Mouse (Mus musculus): ENCODE results near the gene Cracr2a. TPM values are rescaled to one million over a fixed set of nuclear protein-coding genes. Genes with fewer than 3 reads are reported as not detected.

Cracr2a gene
- polyA plus RNA-seq, 2 experiments, result 1.3 to 1.4 TPM

- Histone ChIP-seq H3K4me2 (replicated peaks; ENCODE audit: low read depth, low read length, severe bottlenecking) (no peak overlapping the region), H3K27ac (replicated peaks; ENCODE audit: low read depth, low read length) (no peak overlapping the region), H3K9ac (ENCODE audit: low read depth, low read length, severe bottlenecking) (no peak overlapping the region), H3K27me3 (ENCODE audit: control insufficient read depth, insufficient read depth, low read length) (no peaks in the 10 kb centered on the region), H3K9me3 (ENCODE audit: control insufficient read depth, low read length) (no peaks in the 10 kb centered on the region), H3K4me1 (ENCODE audit: control insufficient read depth, insufficient read depth, low read length) (no peaks in the 10 kb centered on the region), H3K36me3 (ENCODE audit: control insufficient read depth, insufficient read depth, low read length) (no peaks in the 10 kb centered on the region), H3K4me3 (replicated peaks; ENCODE audit: low read length) (no peak overlapping the region)
- 90% methylated on average over 7 of the region's 7 CpGs for WGBS
- no peak for DNase-seq (ENCODE audit: low spot score)
- ATAC-seq (ENCODE audit: low FRiP score, low read depth), result no peak
- no peak for TF ChIP-seq POLR2A (IDR thresholded peaks at IDR 0.05; ENCODE audit: borderline replicate concordance, extremely low read depth, insufficient read depth, insufficient read length)
Measured at GRCm38 (mm10) chr6:127528625-127529024, 32.5 kb upstream of the Cracr2a start.

DNA sequence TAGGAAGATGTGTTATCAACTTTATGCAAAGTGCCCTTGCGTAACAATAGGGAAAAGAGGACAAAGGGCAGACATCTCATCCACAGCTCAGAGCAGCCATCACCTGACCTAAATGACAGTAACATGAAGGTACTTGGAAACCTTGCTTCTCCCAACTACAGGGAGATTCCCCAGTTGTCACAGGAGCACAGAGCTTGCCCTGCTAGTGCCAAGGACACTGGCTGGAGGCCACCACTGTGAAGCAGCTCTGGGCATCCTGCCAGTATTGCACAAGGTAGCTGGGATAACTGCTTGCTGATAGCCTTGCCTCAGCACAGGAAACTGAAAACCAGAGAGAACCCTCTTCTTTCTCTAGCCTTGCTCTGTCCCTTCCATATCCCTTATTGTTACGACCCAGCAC, 31.7 kb upstream of the Cracr2a start:
- Histone ChIP-seq H3K4me2 (replicated peaks; ENCODE audit: low read depth, low read length, severe bottlenecking) (no peak overlapping the region), H3K9me3 (ENCODE audit: control insufficient read depth, low read length) (no peaks in the 10 kb centered on the region), H3K27me3 (ENCODE audit: control insufficient read depth, insufficient read depth, low read length) (no peaks in the 10 kb centered on the region), H3K9ac (ENCODE audit: low read depth, low read length, severe bottlenecking) (no peak overlapping the region), H3K4me3 (replicated peaks; ENCODE audit: low read length) (no peak overlapping the region), H3K36me3 (ENCODE audit: control insufficient read depth, insufficient read depth, low read length) (no peaks in the 10 kb centered on the region), H3K27ac (replicated peaks; ENCODE audit: low read depth, low read length) (no peak overlapping the region), H3K4me1 (ENCODE audit: control insufficient read depth, insufficient read depth, low read length) (no peaks in the 10 kb centered on the region)
- DNase-seq (ENCODE audit: low spot score), result no peak
- WGBS, result 86% methylated on average over 2 of the region's 2 CpGs
- TF ChIP-seq POLR2A (IDR thresholded peaks at IDR 0.05; ENCODE audit: borderline replicate concordance, extremely low read depth, insufficient read depth, insufficient read length), result no peak
- no peak for ATAC-seq (ENCODE audit: low FRiP score, low read depth)

GRCm38 (mm10) chr6:127530206-127530605, 30.9 kb upstream of the Cracr2a start:
- no peaks in the 10 kb centered on the region for H3K36me3 ChIP-seq (ENCODE audit: control insufficient read depth, insufficient read depth, low read length)
- no peak overlapping the region for H3K27ac ChIP-seq (replicated peaks; ENCODE audit: low read depth, low read length)
- no peak for ATAC-seq (ENCODE audit: low FRiP score, low read depth)
- no peak overlapping the region for H3K9ac ChIP-seq (ENCODE audit: low read depth, low read length, severe bottlenecking)
- no peaks in the 10 kb centered on the region for H3K4me1 ChIP-seq (ENCODE audit: control insufficient read depth, insufficient read depth, low read length)
- H3K4me3 ChIP-seq (replicated peaks; ENCODE audit: low read length), result no peak overlapping the region
- no peaks in the 10 kb centered on the region for H3K9me3 ChIP-seq (ENCODE audit: control insufficient read depth, low read length)
- TF ChIP-seq POLR2A (IDR thresholded peaks at IDR 0.05; ENCODE audit: borderline replicate concordance, extremely low read depth, insufficient read depth, insufficient read length), result no peak
- H3K4me2 ChIP-seq (replicated peaks; ENCODE audit: low read depth, low read length, severe bottlenecking), result no peak overlapping the region
- WGBS, result 62% methylated on average over 3 of the region's 3 CpGs
- DNase-seq (ENCODE audit: low spot score), result no peak
- no peaks in the 10 kb centered on the region for H3K27me3 ChIP-seq (ENCODE audit: control insufficient read depth, insufficient read depth, low read length)

- Histone ChIP-seq H3K36me3 (ENCODE audit: control insufficient read depth, insufficient read depth, low read length) (no peaks in the 10 kb centered on the region), H3K27ac (replicated peaks; ENCODE audit: low read depth, low read length) (no peak overlapping the region), H3K4me2 (replicated peaks; ENCODE audit: low read depth, low read length, severe bottlenecking) (no peak overlapping the region), H3K4me3 (replicated peaks; ENCODE audit: low read length) (no peak overlapping the region), H3K9ac (ENCODE audit: low read depth, low read length, severe bottlenecking) (no peak overlapping the region), H3K4me1 (ENCODE audit: control insufficient read depth, insufficient read depth, low read length) (no peaks in the 10 kb centered on the region), H3K9me3 (ENCODE audit: control insufficient read depth, low read length) (no peaks in the 10 kb centered on the region), H3K27me3 (ENCODE audit: control insufficient read depth, insufficient read depth, low read length) (no peaks in the 10 kb centered on the region)
- no peak for ATAC-seq (ENCODE audit: low FRiP score, low read depth)
- no peak for DNase-seq (ENCODE audit: low spot score)
- TF ChIP-seq POLR2A (IDR thresholded peaks at IDR 0.05; ENCODE audit: borderline replicate concordance, extremely low read depth, insufficient read depth, insufficient read length), result no peak
- 44% methylated on average over 3 of the region's 3 CpGs for WGBS
Measured at GRCm38 (mm10) chr6:127531412-127532205, 29.5 kb upstream of the Cracr2a start.

DNA sequence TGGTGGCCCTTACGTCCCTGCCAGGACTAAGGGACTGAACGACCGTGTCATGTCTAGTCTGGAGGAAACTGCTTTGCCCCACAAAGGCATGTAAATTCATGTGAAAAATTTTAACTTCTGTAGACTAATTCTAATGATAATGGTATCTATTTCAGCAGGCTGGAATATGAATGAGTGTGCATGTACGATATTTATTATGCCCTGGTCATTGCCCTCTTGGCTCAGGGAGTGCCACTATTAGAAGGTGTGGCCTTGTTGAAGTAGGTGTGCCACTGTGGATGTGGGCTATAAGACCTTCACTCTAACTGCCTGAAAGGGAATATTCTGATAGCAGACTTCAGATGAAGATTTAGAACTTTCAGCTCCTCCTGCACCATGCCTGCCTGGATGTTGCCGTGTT, 28.8 kb upstream of the Cracr2a start:
- no peak overlapping the region for H3K4me2 ChIP-seq (replicated peaks; ENCODE audit: low read depth, low read length, severe bottlenecking)
- no peak overlapping the region for H3K4me3 ChIP-seq (replicated peaks; ENCODE audit: low read length)
- TF ChIP-seq POLR2A (IDR thresholded peaks at IDR 0.05; ENCODE audit: borderline replicate concordance, extremely low read depth, insufficient read depth, insufficient read length), result no peak
- no peaks in the 10 kb centered on the region for H3K9me3 ChIP-seq (ENCODE audit: control insufficient read depth, low read length)
- H3K4me1 ChIP-seq (ENCODE audit: control insufficient read depth, insufficient read depth, low read length), result no peaks in the 10 kb centered on the region
- H3K9ac ChIP-seq (ENCODE audit: low read depth, low read length, severe bottlenecking), result no peak overlapping the region
- DNase-seq (ENCODE audit: low spot score) (no peak), ATAC-seq (ENCODE audit: low FRiP score, low read depth) (no peak)
- WGBS, result 85% methylated on average over 5 of the region's 5 CpGs
- no peaks in the 10 kb centered on the region for H3K27me3 ChIP-seq (ENCODE audit: control insufficient read depth, insufficient read depth, low read length)
- H3K27ac ChIP-seq (replicated peaks; ENCODE audit: low read depth, low read length), result no peak overlapping the region
- no peaks in the 10 kb centered on the region for H3K36me3 ChIP-seq (ENCODE audit: control insufficient read depth, insufficient read depth, low read length)
